Mouse (Mus musculus): ENCODE data around the gene Cog5. TPM values are rescaled to one million over a fixed set of nuclear protein-coding genes. Genes with fewer than 3 reads are reported as not detected.

Cog5 gene
- total and polyA plus RNA-seq, 3 experiments = 27.1 to 28.4 TPM; not detected in 1

DNA sequence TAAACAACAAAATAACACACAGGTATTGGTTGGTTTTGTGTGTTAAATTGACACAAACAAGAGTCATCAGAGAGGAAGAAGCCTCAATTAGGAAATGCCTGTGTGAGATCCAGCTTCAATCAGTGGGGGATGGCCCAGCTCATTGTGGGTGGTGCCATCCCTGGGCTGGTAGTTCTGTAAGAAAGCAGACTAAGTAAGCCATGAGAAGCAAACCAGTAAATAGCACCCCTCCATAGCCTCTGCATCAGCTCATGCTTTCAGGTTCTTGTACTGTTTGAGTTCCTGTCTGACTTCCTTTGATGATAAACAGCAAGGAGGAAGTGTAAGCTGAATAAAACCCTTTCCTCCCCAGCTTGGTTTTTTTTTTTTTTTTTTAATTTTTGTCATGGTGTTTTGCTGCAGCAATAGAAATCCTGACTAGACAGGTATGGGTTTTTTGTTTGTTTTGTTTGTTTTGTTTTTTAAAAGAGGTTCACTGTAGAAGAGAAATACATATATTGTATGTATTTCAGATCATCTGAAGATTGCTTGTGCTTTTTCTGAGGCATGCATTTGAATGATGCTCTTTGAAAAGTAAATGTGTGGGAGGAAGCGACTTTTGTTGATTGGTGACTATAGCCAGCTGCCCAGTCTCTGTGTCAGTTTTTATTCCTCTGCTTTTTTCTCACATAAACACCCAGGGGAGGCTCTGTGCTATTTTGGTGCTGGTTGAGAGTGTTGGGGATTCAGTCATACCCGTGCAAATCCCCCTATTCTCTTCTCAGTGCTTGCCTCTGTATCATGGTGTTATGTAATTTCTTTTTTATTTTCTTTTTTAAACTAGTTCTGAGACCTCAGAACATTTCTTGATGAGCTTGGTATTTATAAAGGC, 101.5 kb downstream of the Cog5 start:
- Histone ChIP-seq H3K36me3 (ENCODE audit: control insufficient read depth in 1 of 2, insufficient read depth in 2 of 2, low read length in 2 of 2) (peaks cover 0 to 13% of the 10 kb centered on the region in 2 experiments; a peak in 2 of 4 replicates), H3K27me3 (ENCODE audit: control insufficient read depth in 1 of 2, insufficient read depth in 2 of 2, low read length in 2 of 2) (no peaks in the 10 kb centered on the region), H3K27ac (ENCODE audit: control insufficient read depth, low read depth, low read length) (no peak overlapping the region), H3K4me1 (ENCODE audit: control insufficient read depth in 1 of 2, insufficient read depth in 2 of 2, low read length in 2 of 2) (peaks cover 3 to 5% of the 10 kb centered on the region in 2 experiments), H3K79me2 (ENCODE audit: control insufficient read depth, insufficient read depth, low read length, poor library complexity) (no peaks in the 10 kb centered on the region), H3K9me3 (replicated peaks; ENCODE audit: insufficient read depth, low read length) (no peaks in the 10 kb centered on the region), H3K4me3 (ENCODE audit: control insufficient read depth in 1 of 2, insufficient read depth in 1 of 2, low read depth in 2 of 2, low read length in 2 of 2) (no peak overlapping the region), H3K9ac (ENCODE audit: control insufficient read depth, low read depth, low read length, poor library complexity, severe bottlenecking) (no peak overlapping the region)
- DNase-seq (ENCODE audit: low read depth, low spot score) = peak; percentile 42
- no peak for TF ChIP-seq USF1 (IDR thresholded peaks at IDR 0.05; ENCODE audit: low read depth, low read length)
- TF ChIP-seq BHLHE40 (IDR thresholded peaks at IDR 0.05; ENCODE audit: borderline replicate concordance, low read depth, low read length) = no peak
- TF ChIP-seq ZC3H11A (IDR thresholded peaks at IDR 0.05; ENCODE audit: low read depth, low read length) = no peak
- peak; percentile 92 for TF ChIP-seq ZNF384 (IDR thresholded peaks at IDR 0.05; ENCODE audit: low read depth, low read length)
- TF ChIP-seq POLR2A (IDR thresholded peaks at IDR 0.05; ENCODE audit: control insufficient read depth in 1 of 2, insufficient read depth in 1 of 2, low read depth in 1 of 2, low read length in 2 of 2, poor library complexity in 1 of 2) = no peak
- TF ChIP-seq GATA1 (IDR thresholded peaks at IDR 0.05; ENCODE audit: low read depth, low read length) = 0 out of 2 replicates have a peak, but pooled peaks have one; percentile 14
- TF ChIP-seq MXI1 (IDR thresholded peaks at IDR 0.05; ENCODE audit: low read depth, low read length) = no peak
- TF ChIP-seq CHD2 (IDR thresholded peaks at IDR 0.05; ENCODE audit: low read length) = no peak
- no peak for TF ChIP-seq NELFE (IDR thresholded peaks at IDR 0.05; ENCODE audit: low read depth, low read length)
- TF ChIP-seq NRF1 (IDR thresholded peaks at IDR 0.05; ENCODE audit: insufficient read depth, low read depth, low read length, poor library complexity, severe bottlenecking) = no peak
- TF ChIP-seq JUND (IDR thresholded peaks at IDR 0.05; ENCODE audit: low read depth, low read length) = no peak
- no peak for TF ChIP-seq MAZ (IDR thresholded peaks at IDR 0.05; ENCODE audit: low read depth, low read length)
- TF ChIP-seq TCF12 (IDR thresholded peaks at IDR 0.05; ENCODE audit: low read depth, low read length) = no peak
- no peak for TF ChIP-seq ELF1 (IDR thresholded peaks at IDR 0.05; ENCODE audit: low read depth, low read length)
- no peak for TF ChIP-seq RCOR1 (IDR thresholded peaks at IDR 0.05; ENCODE audit: low read depth, low read length)
- TF ChIP-seq EP300 (IDR thresholded peaks at IDR 0.05; ENCODE audit: low read depth in 1 of 2, low read length in 2 of 2) = peak in 1 of 2 experiments; percentile 36; a peak in 1 of 4 replicates
- no peak for TF ChIP-seq SIN3A (IDR thresholded peaks at IDR 0.05; ENCODE audit: low read length)
- TF ChIP-seq SMC3 (IDR thresholded peaks at IDR 0.05; ENCODE audit: low read depth, low read length) = no peak
- TF ChIP-seq CHD1 (IDR thresholded peaks at IDR 0.05; ENCODE audit: low read depth, low read length) = no peak
- TF ChIP-seq POLR2AphosphoS5 (IDR thresholded peaks at IDR 0.05; ENCODE audit: borderline replicate concordance, low read depth, low read length) = no peak
- no peak for TF ChIP-seq TAL1 (IDR thresholded peaks at IDR 0.05; ENCODE audit: low read length)
- TF ChIP-seq MAFK (IDR thresholded peaks at IDR 0.05; ENCODE audit: borderline replicate concordance, low read depth, low read length) = no peak
- no peak for TF ChIP-seq E2F4 (IDR thresholded peaks at IDR 0.05; ENCODE audit: borderline replicate concordance, low read depth, low read length)
- TF ChIP-seq ETS1 (IDR thresholded peaks at IDR 0.05; ENCODE audit: low read depth, low read length) = no peak
